Mouse (Mus musculus) erythroid progenitor cell, adult 5-6 weeks (primary cell): ENCODE results near the gene Ms4a3. TPM values are rescaled to one million over a fixed set of nuclear protein-coding genes. Genes with fewer than 3 reads are reported as not detected.

Source experiments
- ATAC-seq: replicated peaks from 2 replicates; pipeline ENCODE4 v1.8.0; 2016; ENCODE audit warnings: moderate number of reproducible peaks, mild to moderate bottlenecking, moderate TSS enrichment, inconsistent platforms; ENCODE audit not compliant: poor library complexity, low FRiP score, severe bottlenecking
- total RNA-seq, 2 experiments: library from RNA; stranded (forward) in 1 of 2; stranded (reverse) in 1 of 2; fragments of 150-400 nt in 1 of 2; fragments of 186-747, 209-891 nt in 1 of 2; gene quantifications; 2 replicates each; pipeline versions ENCODE4 v1.2.3 to v1.2.4; 2015 to 2017; ENCODE audit warnings: low replicate concordance in 2 of 2

Gene Ms4a3
- total RNA-seq, 2 experiments from 2014 or later: 39.9 to 159 TPM

- no peak for ATAC-seq
These were observed 39.3 kb downstream of the Ms4a3 start for GRCm38 (mm10) chr19:11601349-11601748.

- no peak for ATAC-seq
These were observed 50.7 kb downstream of the Ms4a3 start for GRCm38 (mm10) chr19:11589891-11590449.

- no peak for ATAC-seq
These were observed 51.4 kb downstream of the Ms4a3 start for GRCm38 (mm10) chr19:11589205-11589604.

Other genes starting within 250 kb of the Ms4a3 start
- 17.3 and 39.4 TPM in 2 replicates for gene Ms4a4c, start 236.1 kb downstream of the Ms4a3 start, total RNA-seq (2015; ENCODE audit: low replicate concordance)
- gene Ms4a4c, start 236.1 kb downstream of the Ms4a3 start, total RNA-seq (2017; ENCODE audit: low replicate concordance): 1.5 and 4.2 TPM in 2 replicates
- gene Ms4a4b, start 197.3 kb downstream of the Ms4a3 start, total RNA-seq (2015; ENCODE audit: low replicate concordance): 40.0 and 72.9 TPM in 2 replicates
- 1.4 and 5.0 TPM in 2 replicates for gene Ms4a4b, start 197.3 kb downstream of the Ms4a3 start, total RNA-seq (2017; ENCODE audit: low replicate concordance)
- 21.0 and 37.1 TPM in 2 replicates for gene Ms4a6c, start 171.5 kb downstream of the Ms4a3 start, total RNA-seq (2015; ENCODE audit: low replicate concordance)
- 13.0 and 39.2 TPM in 2 replicates for gene Ms4a6c, start 171.5 kb downstream of the Ms4a3 start, total RNA-seq (2017; ENCODE audit: low replicate concordance)
- gene Gm8369, start 154.9 kb downstream of the Ms4a3 start, total RNA-seq (2015; ENCODE audit: low replicate concordance): 13.7 and 24.7 TPM in 2 replicates
- gene Gm8369, start 154.9 kb downstream of the Ms4a3 start, total RNA-seq (2017; ENCODE audit: low replicate concordance): 8.3 and 21.9 TPM in 2 replicates
- gene Ms4a6b, start 124.3 kb downstream of the Ms4a3 start, total RNA-seq (2015; ENCODE audit: low replicate concordance): 15.1 and 22.2 TPM in 2 replicates
- gene Ms4a6b, start 124.3 kb downstream of the Ms4a3 start, total RNA-seq (2017; ENCODE audit: low replicate concordance): 5.4 and 12.9 TPM in 2 replicates
- 3.2 and 4.2 TPM in 2 replicates for gene Ms4a4d, start 104.0 kb downstream of the Ms4a3 start, total RNA-seq (2015; ENCODE audit: low replicate concordance)
- 1.3 TPM in 1 of 2 replicates, not detected in the other for gene Ms4a4d, start 104.0 kb downstream of the Ms4a3 start, total RNA-seq (2017; ENCODE audit: low replicate concordance)
- 2.2 and 5.4 TPM in 2 replicates for gene Ms4a6d, start 36.0 kb downstream of the Ms4a3 start, total RNA-seq (2015; ENCODE audit: low replicate concordance)
- gene Ms4a6d, start 36.0 kb downstream of the Ms4a3 start, total RNA-seq (2017; ENCODE audit: low replicate concordance): 0.90 TPM in 1 of 2 replicates, not detected in the other
- gene Ms4a2, start 17.1 kb downstream of the Ms4a3 start, total RNA-seq (2015; ENCODE audit: low replicate concordance): 13.3 and 21.4 TPM in 2 replicates
- 6.8 and 12.9 TPM in 2 replicates for gene Ms4a2, start 17.1 kb downstream of the Ms4a3 start, total RNA-seq (2017; ENCODE audit: low replicate concordance)
- gene Oosp2, start 19.7 kb upstream of the Ms4a3 start, total RNA-seq (2015; ENCODE audit: low replicate concordance): not detected in 2 replicates
- not detected in 2 replicates for gene Oosp2, start 19.7 kb upstream of the Ms4a3 start, total RNA-seq (2017; ENCODE audit: low replicate concordance)
- 2.1 TPM in 1 of 2 replicates, not detected in the other for gene Oosp1, start 50.3 kb upstream of the Ms4a3 start, total RNA-seq (2015; ENCODE audit: low replicate concordance)
- 6.3 TPM in 1 of 2 replicates, not detected in the other for gene Oosp1, start 50.3 kb upstream of the Ms4a3 start, total RNA-seq (2017; ENCODE audit: low replicate concordance)
- gene Oosp3, start 56.2 kb upstream of the Ms4a3 start, total RNA-seq (2015; ENCODE audit: low replicate concordance): not detected in 2 replicates
- not detected in 2 replicates for gene Oosp3, start 56.2 kb upstream of the Ms4a3 start, total RNA-seq (2017; ENCODE audit: low replicate concordance)
- not detected in 2 replicates for gene Gif, start 106.7 kb upstream of the Ms4a3 start, total RNA-seq (2015; ENCODE audit: low replicate concordance)
- not detected in 2 replicates for gene Gif, start 106.7 kb upstream of the Ms4a3 start, total RNA-seq (2017; ENCODE audit: low replicate concordance)
- 19.8 and 21.0 TPM in 2 replicates for gene Mrpl16, start 129.5 kb upstream of the Ms4a3 start, total RNA-seq (2015; ENCODE audit: low replicate concordance)
- gene Mrpl16, start 129.5 kb upstream of the Ms4a3 start, total RNA-seq (2017; ENCODE audit: low replicate concordance): 6.8 and 22.5 TPM in 2 replicates
- gene Stx3, start 178.6 kb upstream of the Ms4a3 start, total RNA-seq (2015; ENCODE audit: low replicate concordance): 2.2 TPM in 1 of 2 replicates, not detected in the other
- gene Stx3, start 178.6 kb upstream of the Ms4a3 start, total RNA-seq (2017; ENCODE audit: low replicate concordance): 0.39 and 6.0 TPM in 2 replicates
- gene Olfr1417, start 198.4 kb upstream of the Ms4a3 start, total RNA-seq (2015; ENCODE audit: low replicate concordance): not detected in 2 replicates
- not detected in 2 replicates for gene Olfr1417, start 198.4 kb upstream of the Ms4a3 start, total RNA-seq (2017; ENCODE audit: low replicate concordance)
- not detected in 2 replicates for gene Olfr1418, start 220.2 kb upstream of the Ms4a3 start, total RNA-seq (2015; ENCODE audit: low replicate concordance)
- gene Olfr1418, start 220.2 kb upstream of the Ms4a3 start, total RNA-seq (2017; ENCODE audit: low replicate concordance): not detected in 2 replicates
- gene Olfr1419, start 234.3 kb upstream of the Ms4a3 start, total RNA-seq (2015; ENCODE audit: low replicate concordance): not detected in 2 replicates
- gene Olfr1419, start 234.3 kb upstream of the Ms4a3 start, total RNA-seq (2017; ENCODE audit: low replicate concordance): not detected in 2 replicates
- gene Olfr1420, start 245.7 kb upstream of the Ms4a3 start, total RNA-seq (2015; ENCODE audit: low replicate concordance): not detected in 2 replicates
- not detected in 2 replicates for gene Olfr1420, start 245.7 kb upstream of the Ms4a3 start, total RNA-seq (2017; ENCODE audit: low replicate concordance)